Mouse (Mus musculus) limb, embryonic 13.5 days (tissue): ENCODE measurements around the gene Amz1. TPM values are rescaled to one million over a fixed set of nuclear protein-coding genes. Genes with fewer than 3 reads are reported as not detected.

Source experiments
- ATAC-seq: fragments of 200-750 bp; cut with Nextera tagmentation; 2 replicates; pipeline ENCODE4 v1.8.0; 2017; ENCODE audit warnings: low read depth, moderate number of reproducible peaks, moderate TSS enrichment; ENCODE audit not compliant: low FRiP score
- H3K27ac ChIP-seq: fragments of 300-500 bp; sonication (generic); 2 replicates; pipeline ENCODE4 v1.5.1; 2015; ENCODE audit warnings: inconsistent platforms, mild to moderate bottlenecking, moderate library complexity
- H3K27me3 ChIP-seq: fragments of 300-500 bp; sonication (generic); 2 replicates; pipeline ENCODE4 v1.6.1; 2015; ENCODE audit warnings: mild to moderate bottlenecking, inconsistent platforms
- H3K36me3 ChIP-seq: fragments of 300-500 bp; sonication (generic); 2 replicates; pipeline ENCODE4 v1.6.1; 2015; ENCODE audit warnings: inconsistent platforms, mild to moderate bottlenecking, moderate library complexity
- H3K4me1 ChIP-seq: fragments of 300-500 bp; sonication (generic); 2 replicates; pipeline ENCODE4 v1.6.1; 2015; ENCODE audit warnings: inconsistent platforms
- H3K4me2 ChIP-seq: fragments of 300-500 bp; sonication (generic); replicated peaks from 2 replicates; pipeline ENCODE4 v1.6.1; 2015; ENCODE audit warnings: inconsistent platforms, mild to moderate bottlenecking, moderate library complexity
- H3K4me3 ChIP-seq: fragments of 300-500 bp; sonication (generic); 2 replicates; pipeline ENCODE4 v1.5.1; 2015; ENCODE audit warnings: moderate library complexity, mild to moderate bottlenecking, inconsistent platforms
- H3K9ac ChIP-seq: fragments of 300-500 bp; sonication (generic); 2 replicates; pipeline ENCODE4 v1.6.1; 2015; ENCODE audit warnings: mild to moderate bottlenecking, inconsistent platforms
- H3K9me3 ChIP-seq: fragments of 300-500 bp; sonication (generic); 2 replicates; pipeline ENCODE4 v1.6.1; 2016; ENCODE audit warnings: inconsistent platforms
- WGBS: fragments of 180-500 bp; shearing (Covaris S2); methylation state at CpG from one replicate; pipeline ENCODE4 v1.1.7; 2015; 5-methylcytosine and 5-hydroxymethylcytosine counted together
- polyA plus RNA-seq: library from polyadenylated mRNA; unstranded; fragments of >200 nt; fragmentation: Nextera tagmentation; extraction: Ambion mirVana; gene quantifications from 2 replicates; pipeline ENCODE4 v1.2.1, GENCODE M21; 2015

The Amz1 gene
- polyA plus RNA-seq, 1 experiment from 2014 or later, result 0.95 TPM

DNA sequence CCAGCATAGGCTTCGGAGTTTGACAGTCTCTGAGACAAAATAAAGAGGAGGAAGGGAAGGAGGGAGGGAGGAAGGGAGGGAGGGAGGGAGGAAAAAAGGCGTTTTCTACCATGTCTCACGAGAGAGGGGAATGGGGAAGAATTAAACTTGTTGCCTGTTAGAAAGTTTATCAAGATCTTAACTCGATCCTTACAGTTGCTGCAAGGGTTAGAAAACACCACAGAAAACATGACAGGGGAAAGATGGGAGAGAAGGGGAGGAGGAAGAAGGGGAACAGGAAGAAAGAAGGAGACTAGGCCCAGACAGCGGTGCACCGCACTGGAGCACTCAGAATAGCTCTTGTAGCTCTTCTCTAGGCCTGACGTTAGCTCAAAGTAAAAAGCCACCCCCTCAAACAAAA, 48.2 kb downstream of the Amz1 start:
- no peak for ATAC-seq
- Histone ChIP-seq H3K27me3 (no peaks in the 10 kb centered on the region), H3K4me2 (peak overlapping the region; percentile 11; the same call in 1 of the 2 replicates), H3K9me3 (no peaks in the 10 kb centered on the region), H3K27ac (peak overlapping the region; percentile 73), H3K4me1 (peaks cover 56% of the 10 kb centered on the region), H3K4me3 (no peak overlapping the region), H3K9ac (0 out of 2 replicates have a peak overlapping the region, but pooled peaks have one; percentile 32), H3K36me3 (peaks cover 6% of the 10 kb centered on the region; the same call in 1 of the 2 replicates)
- WGBS, result 52% methylated on average over 7 of the region's 7 CpGs

DNA sequence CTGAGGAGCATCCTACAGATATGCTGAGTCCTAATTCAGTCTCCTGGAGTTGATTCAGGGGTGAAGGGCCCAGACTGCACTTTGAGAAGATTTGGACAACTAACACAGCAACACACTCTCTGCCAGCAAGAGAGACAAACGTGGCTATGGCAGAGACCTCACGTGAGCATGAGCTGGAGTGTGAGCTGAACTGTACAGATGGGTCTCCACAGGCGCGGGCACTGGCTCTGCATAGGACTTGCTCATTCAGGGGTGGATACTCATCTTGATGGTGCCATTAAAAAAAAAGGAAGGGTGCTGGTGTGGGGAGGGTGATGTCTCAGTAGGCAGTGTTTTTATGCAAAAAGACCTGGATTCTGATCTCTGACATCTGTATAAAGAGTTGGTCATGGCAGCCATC, 51.2 kb downstream of the Amz1 start:
- Histone ChIP-seq H3K4me1 (peaks cover 39% of the 10 kb centered on the region), H3K27ac (no peak overlapping the region), H3K9ac (no peak overlapping the region), H3K9me3 (no peaks in the 10 kb centered on the region), H3K27me3 (no peaks in the 10 kb centered on the region), H3K4me3 (no peak overlapping the region), H3K36me3 (peaks cover 29% of the 10 kb centered on the region), H3K4me2 (no peak overlapping the region)
- ATAC-seq, result no peak
- WGBS, result 92% methylated on average over 4 of the region's 4 CpGs

DNA sequence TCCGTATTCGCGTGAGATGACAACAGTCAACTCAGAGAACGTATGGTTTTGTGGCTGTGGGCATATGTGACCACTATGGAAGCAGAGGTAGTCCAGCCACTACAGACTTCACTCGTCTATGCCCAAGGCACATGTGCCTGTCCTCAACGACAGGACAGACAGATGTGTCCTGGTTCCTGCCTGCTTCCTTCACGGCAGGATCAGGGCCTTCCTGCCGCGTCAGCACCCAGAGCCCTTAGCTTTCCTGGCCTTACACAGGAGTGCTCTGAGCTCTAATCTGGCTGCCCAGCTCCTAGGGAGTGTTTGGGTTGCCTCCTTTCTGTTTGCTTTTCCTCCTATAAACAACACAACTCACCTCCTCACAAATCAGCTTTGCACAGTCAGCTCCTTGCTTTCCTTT, 53.0 kb downstream of the Amz1 start:
- Histone ChIP-seq H3K27ac (peak overlapping the region; percentile 61; the same call in 1 of the 2 replicates), H3K9ac (peak overlapping the region; percentile 31; the same call in 1 of the 2 replicates), H3K4me1 (peaks cover 25% of the 10 kb centered on the region), H3K27me3 (no peaks in the 10 kb centered on the region), H3K4me2 (no peak overlapping the region), H3K9me3 (no peaks in the 10 kb centered on the region), H3K36me3 (peaks cover 47% of the 10 kb centered on the region), H3K4me3 (no peak overlapping the region)
- WGBS, result 68% methylated on average over 9 of the region's 9 CpGs
- ATAC-seq, result no peak

DNA sequence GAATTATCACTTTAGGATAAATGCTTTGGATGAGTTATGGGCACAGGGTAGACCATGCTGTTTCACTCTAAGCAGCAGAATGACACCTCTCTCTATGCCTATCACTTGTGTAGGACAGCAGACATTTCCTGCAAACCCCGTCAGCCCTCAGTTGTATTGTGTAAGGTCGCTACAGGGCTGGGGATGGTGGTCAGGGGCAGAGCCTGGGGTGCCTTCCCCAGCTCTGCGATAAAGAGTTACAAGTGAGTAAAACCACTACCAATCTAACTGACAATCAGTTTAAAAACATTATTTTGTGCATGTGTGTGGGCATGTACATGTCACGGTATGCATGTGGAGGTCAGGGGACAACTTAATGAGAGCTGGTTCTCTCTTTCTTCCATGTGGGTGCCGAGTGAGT, 57.2 kb downstream of the Amz1 start:
- Histone ChIP-seq H3K4me2 (no peak overlapping the region), H3K27ac (no peak overlapping the region), H3K9me3 (no peaks in the 10 kb centered on the region; the same call in 1 of the 2 replicates), H3K4me1 (peaks cover 10% of the 10 kb centered on the region; the same call in 1 of the 2 replicates), H3K36me3 (peaks cover 81% of the 10 kb centered on the region), H3K9ac (no peak overlapping the region), H3K27me3 (no peaks in the 10 kb centered on the region), H3K4me3 (no peak overlapping the region)
- ATAC-seq, result no peak
- 84% methylated on average over 5 of the region's 5 CpGs for WGBS

DNA sequence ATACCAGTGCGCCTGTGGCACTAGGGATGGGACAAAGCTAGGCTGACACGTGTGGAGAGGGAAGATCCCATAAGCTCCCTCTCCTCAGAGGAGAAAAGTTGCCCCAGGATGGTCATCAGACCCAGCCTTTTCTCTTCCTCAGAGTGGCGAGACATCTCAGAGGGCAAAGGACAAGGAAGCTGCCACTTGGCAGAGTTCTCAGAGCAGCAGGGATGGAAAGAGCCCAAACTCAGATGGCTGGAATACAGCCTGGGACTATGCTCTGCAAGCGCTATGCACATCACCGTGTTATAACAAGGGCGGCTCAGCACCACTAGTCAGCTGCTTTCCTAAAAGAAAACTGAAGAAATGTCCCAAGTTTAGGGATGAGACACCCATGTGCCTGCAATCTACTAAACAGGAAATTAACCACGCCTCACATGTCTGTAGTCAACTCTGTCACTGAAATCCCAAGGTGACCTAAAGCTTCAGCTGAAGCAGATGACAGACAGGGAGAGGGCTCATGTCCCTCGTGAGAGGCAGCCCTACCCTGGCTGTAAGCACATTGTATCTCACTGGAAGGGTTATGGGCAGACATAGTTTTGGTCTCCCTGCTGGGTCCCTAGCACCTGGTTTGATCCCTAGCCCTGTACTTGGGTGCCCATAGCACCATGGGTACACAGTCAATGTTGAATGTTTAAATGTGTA, 58.1 kb downstream of the Amz1 start:
- H3K9me3 ChIP-seq, result no peaks in the 10 kb centered on the region; the same call in 1 of the 2 replicates
- no peak overlapping the region for H3K27ac ChIP-seq
- peaks cover 80% of the 10 kb centered on the region for H3K36me3 ChIP-seq
- H3K4me3 ChIP-seq, result no peak overlapping the region
- no peak overlapping the region for H3K4me2 ChIP-seq
- H3K27me3 ChIP-seq, result no peaks in the 10 kb centered on the region
- H3K9ac ChIP-seq, result no peak overlapping the region
- 88% methylated on average over 8 of the region's 8 CpGs for whole genome bisulfite sequencing
- peaks cover 7% of the 10 kb centered on the region; the same call in 1 of the 2 replicates for H3K4me1 ChIP-seq
- no peak for ATAC-seq

DNA sequence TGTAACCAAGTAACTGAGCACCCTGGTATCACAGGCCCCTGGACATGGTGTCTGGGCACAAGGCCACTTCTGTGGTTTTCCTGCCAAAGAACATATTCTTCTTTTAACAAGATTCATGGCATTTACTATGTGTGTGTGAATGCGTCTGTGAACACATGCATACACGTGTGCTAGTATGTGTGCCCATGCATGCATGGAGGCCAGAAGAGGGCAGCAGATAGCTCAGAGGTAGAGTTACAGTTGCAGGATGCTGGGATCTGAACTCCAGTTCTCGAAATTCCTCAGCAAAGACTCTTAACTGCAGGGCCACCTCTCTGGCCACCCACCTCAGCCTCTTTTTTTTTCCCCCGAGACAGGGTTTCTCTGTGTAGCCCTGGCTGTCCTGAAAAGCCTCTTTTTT, 59.6 kb downstream of the Amz1 start:
- Histone ChIP-seq H3K27me3 (no peaks in the 10 kb centered on the region), H3K36me3 (peaks cover 72% of the 10 kb centered on the region), H3K9ac (no peak overlapping the region), H3K9me3 (no peaks in the 10 kb centered on the region; the same call in 1 of the 2 replicates), H3K4me1 (peaks cover 10% of the 10 kb centered on the region; the same call in 1 of the 2 replicates), H3K27ac (no peak overlapping the region), H3K4me2 (no peak overlapping the region), H3K4me3 (no peak overlapping the region)
- ATAC-seq, result no peak
- 91% methylated on average over 4 of the region's 4 CpGs for WGBS

DNA sequence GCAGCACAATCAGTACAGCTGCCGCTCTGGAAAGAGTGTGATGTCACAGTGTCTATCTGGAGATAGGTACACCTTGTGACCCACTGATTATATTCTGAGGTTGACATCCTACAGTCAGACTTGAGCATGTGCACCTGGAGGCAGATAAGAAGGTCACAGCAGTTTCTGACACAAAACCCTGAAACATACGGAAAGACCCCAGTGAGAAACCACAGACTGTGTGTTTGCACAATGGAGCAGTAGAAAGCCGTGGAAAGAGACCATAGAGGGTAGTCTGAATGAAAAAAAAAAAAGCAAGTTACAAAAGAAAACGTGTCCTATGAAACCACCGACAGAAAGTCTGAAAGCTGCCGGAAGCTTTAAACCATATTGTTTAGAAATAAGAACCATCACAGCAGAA, 60.4 kb downstream of the Amz1 start:
- Histone ChIP-seq H3K36me3 (peaks cover 67% of the 10 kb centered on the region), H3K27ac (no peak overlapping the region), H3K4me3 (no peak overlapping the region), H3K9ac (no peak overlapping the region), H3K4me2 (no peak overlapping the region), H3K9me3 (no peaks in the 10 kb centered on the region; the same call in 1 of the 2 replicates), H3K4me1 (peaks cover 12% of the 10 kb centered on the region), H3K27me3 (no peaks in the 10 kb centered on the region)
- WGBS, result 91% methylated on average over 6 of the region's 6 CpGs
- ATAC-seq, result no peak

DNA sequence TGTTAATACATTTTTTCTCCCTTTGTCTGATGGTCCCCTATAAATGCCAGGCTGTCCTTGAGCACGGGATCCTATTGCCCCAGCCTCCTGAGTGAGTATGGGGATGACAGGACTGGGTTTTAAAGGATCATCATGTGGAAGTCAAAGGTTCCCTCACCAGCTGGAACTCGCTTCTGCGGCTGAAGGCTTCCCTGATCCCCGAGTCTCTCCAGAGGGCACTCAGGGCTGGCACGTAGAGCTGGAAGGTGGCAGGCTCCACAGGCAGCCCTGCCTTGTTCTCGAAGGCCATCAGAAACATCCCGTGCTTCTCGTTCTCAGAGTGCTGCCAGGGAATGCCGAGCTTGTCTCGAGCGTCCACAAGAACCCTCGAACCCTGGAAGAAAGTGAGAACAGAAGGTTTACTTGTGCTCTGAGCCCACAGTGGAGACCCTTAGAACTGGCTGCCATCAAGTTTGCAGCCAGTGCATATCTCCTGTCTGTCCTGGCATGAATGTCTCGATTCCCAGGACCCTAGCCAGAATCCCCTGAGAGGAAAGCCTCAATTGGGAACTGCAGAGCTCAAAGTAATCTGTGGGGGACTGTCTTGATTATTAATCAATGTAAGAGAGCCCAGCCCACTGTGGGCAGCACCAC, 61.4 kb downstream of the Amz1 start:
- 84% methylated on average over 13 of the region's 13 CpGs for WGBS

DNA sequence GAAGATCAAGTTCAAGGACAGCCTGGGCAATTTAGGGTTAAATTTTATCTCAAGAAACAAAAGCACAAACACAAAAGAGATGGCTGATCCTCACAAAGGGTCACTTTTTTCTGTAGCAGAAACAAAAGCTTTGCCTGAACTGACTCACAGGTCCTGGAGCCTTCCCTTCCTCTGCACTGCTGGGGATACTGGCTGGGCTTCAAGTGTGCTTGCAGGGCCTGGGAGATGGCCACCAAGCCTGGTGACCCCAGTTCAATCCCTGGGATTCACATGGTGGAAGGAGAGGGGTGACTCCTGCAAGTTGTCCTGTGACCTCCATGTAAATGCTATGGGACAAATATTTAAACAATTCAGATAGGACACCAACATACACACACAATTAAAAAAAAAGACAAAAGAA, 65.6 kb downstream of the Amz1 start:
- Histone ChIP-seq H3K9me3 (no peaks in the 10 kb centered on the region), H3K27ac (no peak overlapping the region), H3K9ac (no peak overlapping the region), H3K4me2 (no peak overlapping the region), H3K4me3 (no peak overlapping the region), H3K27me3 (no peaks in the 10 kb centered on the region), H3K4me1 (peaks cover 54% of the 10 kb centered on the region), H3K36me3 (peaks cover 19% of the 10 kb centered on the region)
- no peak for ATAC-seq

More for the DNA sequence above, 61.4 kb downstream of the Amz1 start:
- no peaks in the 10 kb centered on the region for H3K27me3 ChIP-seq
- peaks cover 59% of the 10 kb centered on the region for H3K36me3 ChIP-seq
- 0 out of 2 replicates have a peak overlapping the region, but pooled peaks have one; percentile 9 for H3K9ac ChIP-seq
- no peak overlapping the region for H3K4me3 ChIP-seq
- H3K4me1 ChIP-seq, result peaks cover 15% of the 10 kb centered on the region
- no peak overlapping the region for H3K27ac ChIP-seq
- no peak overlapping the region for H3K4me2 ChIP-seq
- H3K9me3 ChIP-seq, result no peaks in the 10 kb centered on the region; the same call in 1 of the 2 replicates
- no peak for ATAC-seq

DNA sequence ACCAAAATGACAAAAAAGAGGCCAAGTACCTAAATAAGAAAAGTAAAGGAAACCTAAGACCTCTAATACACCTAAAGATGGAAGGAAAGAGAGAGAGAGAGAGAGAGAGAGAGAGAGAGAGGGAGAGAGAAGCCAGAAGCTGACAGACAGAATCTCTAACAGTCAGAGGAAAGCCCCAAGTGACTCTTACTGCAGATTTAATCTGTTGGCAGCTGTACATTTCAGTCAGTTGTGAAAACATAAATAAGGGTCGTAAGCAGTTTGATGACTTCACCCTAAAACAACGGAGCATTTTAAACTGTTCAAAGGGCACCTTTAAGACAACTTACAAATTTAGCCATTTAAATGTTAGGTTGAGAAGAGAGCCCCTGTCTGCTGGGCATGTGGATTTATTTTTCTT, 66.5 kb downstream of the Amz1 start:
- H3K27me3 ChIP-seq, result no peaks in the 10 kb centered on the region
- WGBS, result 22% methylated on average over 2 of the region's 2 CpGs
- H3K36me3 ChIP-seq, result peaks cover 11% of the 10 kb centered on the region
- H3K9ac ChIP-seq, result no peak overlapping the region
- H3K4me3 ChIP-seq, result no peak overlapping the region
- peak; percentile 17; the same call in 1 of the 2 replicates for ATAC-seq
- no peaks in the 10 kb centered on the region for H3K9me3 ChIP-seq
- H3K4me1 ChIP-seq, result peaks cover 62% of the 10 kb centered on the region
- no peak overlapping the region for H3K4me2 ChIP-seq
- peak overlapping the region; percentile 75; the same call in 1 of the 2 replicates for H3K27ac ChIP-seq

DNA sequence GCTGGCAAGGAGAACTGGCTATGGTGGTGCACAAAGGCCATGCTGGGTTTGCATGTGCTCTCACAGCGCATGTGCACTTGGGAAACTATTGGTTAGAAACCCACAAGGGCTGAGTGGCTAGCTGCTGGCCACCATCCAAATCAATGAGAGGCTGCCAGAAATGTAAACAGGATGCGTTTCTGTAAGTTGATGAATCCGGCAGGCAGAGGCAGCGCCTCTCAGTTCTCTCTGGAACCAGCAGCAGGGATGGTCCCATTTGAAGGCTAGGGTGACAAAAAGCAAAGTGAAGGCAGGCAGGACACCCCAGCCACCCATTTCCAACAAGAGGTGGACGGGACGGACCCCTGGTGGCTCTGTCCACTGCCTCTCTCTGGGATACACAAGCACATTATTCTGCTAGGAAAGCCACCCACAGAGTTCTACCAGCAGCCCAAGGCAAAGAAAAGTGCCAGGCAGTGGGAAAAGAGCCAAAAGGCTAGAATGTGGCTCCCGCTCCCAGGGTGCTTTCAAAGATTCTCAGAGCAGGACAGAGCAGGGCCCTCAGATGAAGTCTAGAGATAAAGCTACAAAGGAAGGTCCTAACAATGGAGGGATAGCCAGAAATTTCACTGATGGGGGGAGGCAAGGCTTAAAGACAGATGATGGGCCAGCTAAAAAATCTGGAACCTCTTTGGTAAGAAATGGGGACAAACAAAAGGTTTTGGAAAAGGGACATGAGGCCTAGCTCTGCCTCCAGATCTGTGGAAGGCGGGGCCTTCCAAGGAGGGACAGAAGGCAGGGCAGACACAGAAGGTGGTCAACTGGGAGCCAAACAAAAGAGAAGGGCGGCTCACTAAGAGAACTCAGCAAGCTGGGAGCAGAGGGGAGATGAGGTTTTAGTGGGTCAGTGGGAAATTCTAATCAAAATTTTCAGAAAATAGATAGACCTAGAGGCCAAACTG, 67.3 kb downstream of the Amz1 start:
- no peak overlapping the region for H3K4me2 ChIP-seq

More for the DNA sequence above, 67.3 kb downstream of the Amz1 start:
- H3K4me3 ChIP-seq, result no peak overlapping the region
- H3K9me3 ChIP-seq, result no peaks in the 10 kb centered on the region
- no peak overlapping the region for H3K9ac ChIP-seq
- peaks cover 62% of the 10 kb centered on the region for H3K4me1 ChIP-seq
- H3K36me3 ChIP-seq, result peaks cover 6% of the 10 kb centered on the region; the same call in 1 of the 2 replicates
- H3K27ac ChIP-seq, result peak overlapping the region; percentile 75
- WGBS, result 41% methylated on average over 9 of the region's 9 CpGs
- no peaks in the 10 kb centered on the region for H3K27me3 ChIP-seq
- ATAC-seq, result peak; percentile 49; the same call in 1 of the 2 replicates
